Mouse (Mus musculus) lung, postnatal 0 days (tissue): ENCODE results near the gene Itpr1. TPM values are rescaled to one million over a fixed set of nuclear protein-coding genes. Genes with fewer than 3 reads are reported as not detected.

Source experiments
- ATAC-seq: fragments of 200-750 bp; cut with Nextera tagmentation; 2 replicates; pipeline ENCODE4 v1.8.0; 2017; ENCODE audit warnings: moderate library complexity
- DNase-seq: peaks from one replicate; pipeline ENCODE4 v3.0.0-alpha.2; 2016; ENCODE audit warnings: low spot score
- H3K27ac ChIP-seq: fragments of 300-500 bp; sonication (generic); 2 replicates; pipeline ENCODE4 v1.5.1; 2014; ENCODE audit warnings: antibody characterized with exemption, mild to moderate bottlenecking, low read length, mixed read lengths
- H3K27me3 ChIP-seq: fragments of 300-500 bp; sonication (generic); replicated peaks from 2 replicates; pipeline ENCODE4 v1.6.1; 2014; ENCODE audit warnings: low read length, mixed read lengths; ENCODE audit not compliant: insufficient read depth
- H3K36me3 ChIP-seq: fragments of 300-500 bp; sonication (generic); 2 replicates; pipeline ENCODE4 v1.6.1; 2014; ENCODE audit warnings: low read length, mixed read lengths; ENCODE audit not compliant: insufficient read depth
- H3K4me1 ChIP-seq: fragments of 300-500 bp; sonication (generic); 2 replicates; pipeline ENCODE4 v1.6.1; 2014; ENCODE audit warnings: antibody characterized with exemption, low read depth, low read length, mixed read lengths; ENCODE audit not compliant: insufficient read depth
- H3K4me2 ChIP-seq: fragments of 300-500 bp; sonication (generic); replicated peaks from 2 replicates; pipeline ENCODE4 v1.6.1; 2014; ENCODE audit warnings: low read depth, mild to moderate bottlenecking, low read length, moderate library complexity, mixed read lengths
- H3K4me3 ChIP-seq: fragments of 300-500 bp; sonication (generic); 2 replicates; pipeline ENCODE4 v1.5.1; 2014; ENCODE audit warnings: low read depth, low read length
- H3K9ac ChIP-seq: fragments of 300-500 bp; sonication (generic); replicated peaks from 2 replicates; pipeline ENCODE4 v1.6.1; 2014; ENCODE audit warnings: low read depth, mild to moderate bottlenecking
- H3K9me3 ChIP-seq: fragments of 300-500 bp; sonication (generic); 2 replicates; pipeline ENCODE4 v1.6.1; 2016; ENCODE audit warnings: low read length, mixed read lengths
- CTCF ChIP-seq: IDR thresholded peaks from 2 replicates; pipeline ENCODE4 v1.5.1; 2016; ENCODE audit warnings: antibody characterized with exemption, mild to moderate bottlenecking
- EP300 ChIP-seq: IDR thresholded peaks from 2 replicates; pipeline ENCODE4 v1.6.1; 2016; ENCODE audit warnings: antibody characterized with exemption, mild to moderate bottlenecking, control low read depth
- WGBS: fragments of 180-500 bp; shearing (Covaris S2); extraction: QIAGEN DNeasy Blood & Tissue Kit; methylation state at CpG from one replicate; pipeline ENCODE4 v1.1.7; 2014; 5-methylcytosine and 5-hydroxymethylcytosine counted together
- polyA plus RNA-seq: library from polyadenylated mRNA; unstranded; fragments of >200 nt; fragmentation: Nextera tagmentation; extraction: Ambion mirVana; gene quantifications from 2 replicates; pipeline ENCODE4 v1.2.1, GENCODE M21; 2015

The Itpr1 gene
- polyA plus RNA-seq, 1 experiment from 2014 or later = 9.2 TPM

- no peak overlapping the region for H3K4me2 ChIP-seq
- H3K4me1 ChIP-seq = peaks cover 4% of the 10 kb centered on the region; the same call in 1 of the 2 replicates
- TF ChIP-seq CTCF (no peak), EP300 (no peak)
- no peak overlapping the region for H3K27ac ChIP-seq
- H3K36me3 ChIP-seq = no peaks in the 10 kb centered on the region
- no peaks in the 10 kb centered on the region for H3K9me3 ChIP-seq
- WGBS = 59% methylated on average over 4 of the region's 4 CpGs
- no peak overlapping the region for H3K9ac ChIP-seq
- no peaks in the 10 kb centered on the region for H3K27me3 ChIP-seq
- ATAC-seq = no peak
- DNase-seq = no peak
- H3K4me3 ChIP-seq = no peak overlapping the region
These were observed 43.0 kb downstream of the Itpr1 start for GRCm38 (mm10) chr6:108255880-108256279.

DNA sequence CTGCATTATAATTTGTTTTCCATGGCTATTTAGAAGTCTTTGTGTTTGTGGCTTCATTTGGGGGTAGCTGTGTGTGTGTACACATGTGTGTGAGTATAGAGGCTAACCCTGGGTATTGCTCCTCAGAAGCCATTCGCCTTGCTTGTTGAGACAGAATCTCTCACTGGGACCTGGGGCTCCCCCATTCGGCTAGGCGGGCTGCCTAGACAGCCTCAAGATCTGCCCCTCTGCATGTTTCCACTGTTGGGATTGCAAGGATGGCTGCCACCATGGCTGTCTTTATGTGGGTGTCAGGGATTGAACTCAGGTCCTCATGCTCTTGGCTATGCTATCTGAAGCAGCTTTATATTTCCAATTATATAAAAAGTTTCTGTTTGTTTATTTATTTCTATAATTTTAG lies 44.3 kb downstream of the Itpr1 start:
- Histone ChIP-seq H3K9me3 (no peaks in the 10 kb centered on the region), H3K27me3 (no peaks in the 10 kb centered on the region), H3K9ac (no peak overlapping the region), H3K4me3 (no peak overlapping the region), H3K27ac (no peak overlapping the region), H3K4me1 (peaks cover 4% of the 10 kb centered on the region; the same call in 1 of the 2 replicates), H3K36me3 (no peaks in the 10 kb centered on the region), H3K4me2 (no peak overlapping the region)
- no peak for ATAC-seq
- no peak for TF ChIP-seq CTCF
- TF ChIP-seq EP300 = no peak
- WGBS = 88% methylated on average over 3 of the region's 3 CpGs
- no peak for DNase-seq

GRCm38 (mm10) chr6:108258631-108259030 lies 45.7 kb downstream of the Itpr1 start:
- H3K36me3 ChIP-seq = no peaks in the 10 kb centered on the region
- H3K9me3 ChIP-seq = no peaks in the 10 kb centered on the region
- H3K4me1 ChIP-seq = peaks cover 4% of the 10 kb centered on the region; the same call in 1 of the 2 replicates
- no peak for DNase-seq
- WGBS = 55% methylated on average over 2 of the region's 2 CpGs
- H3K4me3 ChIP-seq = no peak overlapping the region
- H3K4me2 ChIP-seq = no peak overlapping the region
- no peak for TF ChIP-seq CTCF
- TF ChIP-seq EP300 = no peak
- H3K27me3 ChIP-seq = no peaks in the 10 kb centered on the region
- no peak overlapping the region for H3K27ac ChIP-seq
- H3K9ac ChIP-seq = no peak overlapping the region
- ATAC-seq = no peak

GRCm38 (mm10) chr6:108259671-108260070 lies 46.8 kb downstream of the Itpr1 start:
- no peaks in the 10 kb centered on the region for H3K9me3 ChIP-seq
- TF ChIP-seq EP300 = no peak
- no peak for TF ChIP-seq CTCF
- 24% methylated on average over 2 of the region's 2 CpGs for WGBS
- no peak for DNase-seq
- peaks cover 4% of the 10 kb centered on the region; the same call in 1 of the 2 replicates for H3K4me1 ChIP-seq
- no peak overlapping the region for H3K4me2 ChIP-seq
- no peak overlapping the region for H3K4me3 ChIP-seq
- H3K36me3 ChIP-seq = no peaks in the 10 kb centered on the region
- no peak for ATAC-seq
- H3K9ac ChIP-seq = no peak overlapping the region
- no peaks in the 10 kb centered on the region for H3K27me3 ChIP-seq
- no peak overlapping the region for H3K27ac ChIP-seq

GRCm38 (mm10) chr6:108261506-108261905 lies 48.6 kb downstream of the Itpr1 start:
- no peak for TF ChIP-seq EP300
- TF ChIP-seq CTCF = no peak
- H3K4me2 ChIP-seq = no peak overlapping the region
- H3K27me3 ChIP-seq = no peaks in the 10 kb centered on the region
- no peak overlapping the region for H3K27ac ChIP-seq
- 75% methylated on average over 3 of the region's 3 CpGs for WGBS
- ATAC-seq (no peak), DNase-seq (no peak)
- H3K4me1 ChIP-seq = no peaks in the 10 kb centered on the region
- no peak overlapping the region for H3K9ac ChIP-seq
- H3K36me3 ChIP-seq = no peaks in the 10 kb centered on the region
- H3K4me3 ChIP-seq = no peak overlapping the region
- no peaks in the 10 kb centered on the region for H3K9me3 ChIP-seq

- no peaks in the 10 kb centered on the region for H3K27me3 ChIP-seq
- no peak overlapping the region for H3K4me2 ChIP-seq
- no peak overlapping the region for H3K4me3 ChIP-seq
- no peak for ATAC-seq
- TF ChIP-seq EP300 (no peak), CTCF (no peak)
- no peaks in the 10 kb centered on the region for H3K9me3 ChIP-seq
- no peaks in the 10 kb centered on the region for H3K4me1 ChIP-seq
- no peak for DNase-seq
- H3K36me3 ChIP-seq = no peaks in the 10 kb centered on the region
- H3K27ac ChIP-seq = no peak overlapping the region
- 72% methylated on average over 3 of the region's 3 CpGs for WGBS
- H3K9ac ChIP-seq = no peak overlapping the region
These were observed 51.3 kb downstream of the Itpr1 start for GRCm38 (mm10) chr6:108264164-108264563.

DNA sequence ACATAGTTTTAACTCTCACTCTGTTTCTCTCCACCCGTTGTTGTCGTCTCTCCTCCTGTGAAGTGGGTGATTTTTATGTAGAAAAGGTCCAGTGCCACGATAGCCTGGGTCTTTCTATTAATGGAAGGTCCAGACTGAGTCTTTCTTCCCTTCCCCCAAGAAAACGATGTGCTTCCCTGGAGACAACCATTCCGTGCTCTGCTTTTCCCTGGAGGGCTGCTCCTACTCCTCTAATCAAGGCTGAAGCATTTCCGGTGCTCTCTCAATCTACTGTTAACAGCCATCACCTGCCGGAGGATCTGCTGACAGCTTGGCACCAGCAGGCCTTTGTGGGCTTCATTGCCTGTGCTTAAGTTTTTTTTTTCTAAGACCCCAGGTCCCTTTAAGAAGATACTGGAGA lies 60.6 kb downstream of the Itpr1 start:
- 67% methylated on average over 7 of the region's 7 CpGs for WGBS
- TF ChIP-seq EP300 (no peak), CTCF (no peak)
- Histone ChIP-seq H3K9me3 (no peaks in the 10 kb centered on the region), H3K4me2 (no peak overlapping the region), H3K27ac (no peak overlapping the region), H3K36me3 (no peaks in the 10 kb centered on the region), H3K9ac (no peak overlapping the region), H3K4me3 (no peak overlapping the region), H3K4me1 (peaks cover 12% of the 10 kb centered on the region), H3K27me3 (no peaks in the 10 kb centered on the region)
- no peak for DNase-seq
- no peak for ATAC-seq
